Mouse (Mus musculus) ovary, postnatal 14 days (tissue): ENCODE data around the gene Tspan18.

ENCODE experiments used
- DNase-seq: peaks from one replicate; pipeline ENCODE4 v3.0.0; 2022; ENCODE audit warnings: low spot score

The Tspan18 gene

DNA sequence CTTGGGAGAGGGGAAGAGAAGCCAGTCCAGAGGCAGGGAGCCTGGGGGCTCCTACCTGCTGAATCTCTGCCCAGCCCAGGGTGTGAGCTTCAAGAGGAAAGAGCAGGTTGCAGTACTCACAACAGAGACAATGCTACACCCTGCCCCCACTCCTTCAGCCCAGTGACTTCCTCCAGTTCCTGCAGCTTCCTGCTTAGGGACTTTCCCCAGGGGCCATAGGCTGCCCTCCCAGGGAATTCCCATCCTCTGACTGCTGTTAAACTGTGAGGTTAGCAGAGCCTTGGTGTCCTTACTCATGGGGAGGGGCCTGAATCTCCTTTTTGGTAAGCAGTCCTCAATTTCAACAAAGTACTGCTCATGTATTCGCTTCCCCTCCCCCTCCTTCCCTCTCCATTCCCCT lies 120.1 kb downstream of the Tspan18 start:
- no peak for DNase-seq

DNA sequence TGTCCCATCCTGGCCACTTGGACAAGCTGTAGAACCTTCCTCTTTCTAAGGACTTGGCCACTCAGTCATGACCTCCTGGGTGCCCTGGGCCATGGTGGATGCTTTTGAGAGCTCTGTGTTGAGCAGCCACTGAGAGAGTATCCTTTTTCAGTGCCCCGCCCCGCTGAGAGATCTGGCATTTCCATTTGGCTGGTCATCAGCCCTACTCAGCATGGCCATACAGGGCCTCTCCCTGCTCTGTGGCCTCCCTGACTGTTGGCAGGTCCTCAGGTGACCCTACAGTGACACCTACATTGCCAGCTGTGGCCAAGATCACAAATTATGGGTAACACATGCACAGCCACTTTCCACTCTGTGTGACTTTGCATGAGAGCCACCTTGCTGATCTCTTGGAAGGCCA lies 121.4 kb downstream of the Tspan18 start:
- no peak for DNase-seq

DNA sequence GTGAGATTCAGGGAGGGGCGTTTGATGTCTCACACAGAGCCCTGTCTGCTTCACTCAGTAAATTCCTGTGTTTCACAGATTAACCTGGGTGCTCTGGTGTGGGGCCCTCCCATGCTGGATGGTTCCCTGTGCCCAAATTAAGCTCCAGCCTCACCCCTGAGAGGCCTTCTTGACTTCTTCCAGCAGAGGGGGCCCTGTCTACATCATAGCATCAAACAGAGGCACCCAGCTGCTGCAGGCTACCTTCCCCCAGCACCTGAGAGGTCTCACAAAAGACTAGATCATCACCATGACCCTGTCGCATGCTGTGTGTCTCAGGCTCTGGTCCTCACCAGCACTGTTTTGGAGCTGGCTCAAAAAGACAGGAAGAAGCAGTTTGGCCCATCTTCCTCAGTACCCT lies 121.9 kb downstream of the Tspan18 start:
- DNase-seq: no peak

DNA sequence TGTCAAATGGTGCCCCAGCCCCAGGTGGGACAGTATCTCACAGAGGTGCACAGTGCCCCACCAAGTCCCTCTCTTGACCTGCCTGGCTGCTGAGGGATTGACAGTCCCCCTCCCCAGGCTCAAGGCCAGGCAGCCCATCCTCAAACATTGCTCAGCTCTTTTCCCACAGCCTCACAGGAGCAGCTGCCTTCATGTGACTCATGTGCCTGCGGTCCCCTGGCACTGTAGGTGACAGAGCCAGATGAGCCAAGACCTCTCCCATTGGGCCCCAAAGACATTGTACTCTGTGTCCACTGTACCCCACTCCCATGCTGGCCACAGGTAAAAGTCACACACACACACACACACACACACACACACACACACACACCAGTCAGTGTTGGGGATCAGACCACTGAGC lies 128.2 kb downstream of the Tspan18 start:
- DNase-seq: no peak

DNA sequence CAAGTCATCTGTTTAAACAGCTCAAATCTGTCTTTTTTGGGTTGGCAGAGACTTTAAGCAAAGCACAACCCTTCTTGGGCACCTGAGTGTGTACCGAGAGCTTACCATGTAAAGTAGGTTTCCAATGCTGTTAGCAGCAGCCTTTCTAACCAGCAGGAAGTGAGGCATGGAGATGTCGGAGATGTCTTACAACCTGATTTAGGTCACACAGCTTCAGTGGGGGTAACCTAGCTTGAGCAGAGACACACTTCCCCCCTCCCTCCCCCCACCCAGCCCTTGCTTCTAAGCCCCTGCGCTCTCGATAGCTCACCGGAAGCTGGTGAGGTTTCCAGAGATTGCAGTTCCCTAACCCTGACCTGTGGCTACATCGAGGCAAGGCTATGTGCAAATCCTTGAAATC lies 129.7 kb downstream of the Tspan18 start:
- no peak for DNase-seq

DNA sequence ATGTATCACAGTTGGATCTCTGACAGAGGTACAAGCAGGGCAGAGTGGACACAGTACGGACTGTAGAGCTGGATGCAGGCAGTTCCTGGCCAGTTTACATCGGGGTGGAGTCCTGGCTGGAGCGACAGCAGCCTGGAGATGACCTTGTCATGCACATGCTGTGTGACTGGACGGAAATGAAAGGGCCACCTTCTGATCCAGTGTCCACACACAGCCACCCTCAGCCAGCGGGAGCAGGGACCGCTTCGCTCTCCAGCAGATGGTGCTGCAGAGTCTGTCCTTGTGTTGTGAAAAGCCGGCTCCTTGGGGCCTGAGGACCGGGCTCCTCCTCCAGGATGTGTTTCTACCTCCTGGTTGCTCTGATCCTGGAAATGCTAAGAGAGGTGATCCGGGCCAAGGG lies 130.6 kb downstream of the Tspan18 start:
- DNase-seq: no peak

DNA sequence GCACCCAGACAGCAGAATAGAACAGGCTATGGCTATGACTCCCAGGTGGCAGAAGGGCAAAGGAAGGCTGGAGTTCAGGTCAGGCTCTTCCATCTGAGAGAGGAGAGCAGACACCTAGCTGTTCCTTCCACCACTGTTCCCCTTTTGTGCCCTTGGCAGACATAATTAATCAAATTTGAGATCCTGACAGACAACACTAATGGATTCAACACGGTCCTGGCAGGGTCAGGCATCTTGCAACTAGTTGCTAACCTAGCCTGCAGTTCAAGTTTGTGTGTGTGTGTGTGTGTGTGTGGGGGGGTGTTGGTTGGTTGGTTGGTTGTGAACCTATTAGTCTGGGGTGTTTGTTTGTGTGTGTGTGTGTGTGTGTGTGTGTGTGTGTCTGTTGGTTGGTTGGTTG lies 131.5 kb downstream of the Tspan18 start:
- no peak for DNase-seq

DNA sequence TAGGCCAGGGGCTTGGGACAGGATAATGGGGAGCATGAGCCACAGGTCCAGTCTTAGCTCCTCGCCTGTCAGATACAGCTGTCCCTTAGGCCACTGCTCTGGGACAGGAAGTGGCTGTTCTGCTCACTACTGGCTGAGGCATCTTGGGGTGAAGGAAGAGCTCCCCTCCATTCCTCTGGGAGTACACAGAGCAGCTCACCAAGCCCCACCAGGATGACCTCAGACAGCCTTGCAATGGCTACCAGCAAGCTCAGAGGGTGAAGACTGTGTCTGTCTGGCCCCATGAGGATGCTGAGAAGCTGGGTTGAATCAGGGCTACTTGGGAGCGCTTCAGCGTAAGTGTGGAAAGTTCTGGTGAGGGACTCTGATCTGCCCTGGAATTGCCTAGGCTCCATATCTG lies 132.3 kb downstream of the Tspan18 start:
- DNase-seq: no peak

DNA sequence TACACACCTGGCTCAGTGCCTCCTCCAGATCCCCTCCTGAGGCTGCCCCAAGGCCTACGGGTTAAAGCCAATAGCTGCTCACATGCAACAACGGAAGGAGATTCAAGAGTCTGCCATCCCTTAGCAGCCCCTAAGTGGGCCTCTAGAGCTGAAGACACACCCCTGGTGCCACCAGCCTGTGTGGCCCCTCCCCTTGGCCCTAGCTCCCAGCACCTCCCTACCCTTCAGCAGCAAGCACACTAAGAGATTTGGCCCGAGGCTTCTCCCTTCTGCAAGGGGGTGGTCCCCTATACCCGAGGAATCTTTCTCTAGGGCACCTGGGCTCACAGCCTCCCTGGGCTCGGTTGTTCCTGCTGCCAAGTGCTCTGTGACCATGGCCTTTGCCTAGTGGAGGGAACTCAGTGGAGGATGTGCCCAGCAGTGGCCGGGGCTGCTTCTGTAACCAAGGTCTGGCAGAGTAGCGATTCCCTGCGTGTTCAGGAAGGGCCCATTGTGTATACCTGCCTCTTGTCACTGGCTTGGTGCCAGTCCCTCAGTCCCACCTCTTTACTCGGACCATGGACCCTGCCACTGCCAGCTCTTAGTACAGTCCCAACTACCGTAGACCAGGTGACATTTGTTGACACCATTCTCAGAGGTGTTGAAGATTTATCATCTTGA lies 133.5 kb downstream of the Tspan18 start:
- DNase-seq: no peak

DNA sequence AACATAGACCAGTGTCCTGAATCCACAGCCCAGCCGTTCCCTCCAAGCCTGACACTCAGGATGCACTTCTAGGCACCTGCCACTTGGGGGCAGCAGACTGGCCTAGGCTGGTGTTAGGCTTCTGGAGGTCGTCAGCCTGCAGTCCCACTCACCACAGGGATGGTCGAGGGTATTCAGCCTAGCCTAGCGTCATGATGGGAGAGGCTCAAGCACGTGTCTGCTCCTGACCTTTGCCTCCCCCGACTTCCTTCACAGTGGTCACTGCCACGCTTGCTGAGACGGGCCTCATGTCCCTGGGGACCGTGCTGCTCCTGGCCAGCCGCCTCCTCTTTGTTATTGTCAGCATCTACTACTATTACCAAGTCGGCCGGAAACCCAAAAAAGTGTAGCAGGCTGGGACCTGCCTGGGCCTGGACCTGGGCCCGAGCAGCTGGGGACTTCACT lies 134.8 kb downstream of the Tspan18 start:
- peak; percentile 56 for DNase-seq

DNA sequence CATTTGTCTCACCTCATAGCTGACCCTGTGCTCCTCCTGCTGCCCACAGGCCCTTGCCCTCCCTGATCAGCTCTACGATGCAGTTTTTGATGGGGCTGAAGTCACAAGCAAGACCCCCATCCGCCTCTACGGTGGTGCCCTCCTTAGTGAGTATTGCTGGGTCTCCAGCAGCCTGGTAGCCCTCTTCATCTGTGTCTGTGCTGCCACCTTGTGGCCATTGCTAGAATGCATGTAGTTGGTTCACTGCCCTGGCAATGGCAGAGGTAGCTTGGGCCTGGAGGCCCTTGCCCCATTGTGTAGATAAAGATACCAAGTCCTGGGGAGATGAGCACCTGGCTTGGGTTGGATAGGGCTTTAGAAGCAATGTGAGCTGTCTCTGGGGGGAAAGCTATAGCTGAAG lies 135.5 kb downstream of the Tspan18 start:
- peak; percentile 98 for DNase-seq

DNA sequence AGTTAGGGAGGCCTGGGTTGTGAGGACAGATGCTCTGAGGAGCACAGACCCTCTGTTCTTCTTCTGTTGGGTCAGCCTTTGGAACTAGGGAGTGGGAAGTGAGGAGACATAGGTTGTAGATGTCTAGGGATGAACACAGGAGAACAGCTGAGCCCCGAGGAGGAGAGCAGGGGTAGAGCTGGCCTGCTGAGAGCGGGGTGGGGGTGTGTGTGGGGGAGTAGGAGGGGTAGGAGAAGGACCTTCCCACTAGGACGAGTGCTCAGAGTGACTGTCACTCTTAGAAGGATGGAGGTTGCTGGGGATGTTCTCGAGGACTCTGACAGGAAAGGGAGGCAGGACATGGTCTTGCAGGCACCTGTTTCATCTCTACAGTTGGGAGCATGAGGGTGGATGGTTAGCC lies 140.5 kb downstream of the Tspan18 start:
- no peak for DNase-seq

DNA sequence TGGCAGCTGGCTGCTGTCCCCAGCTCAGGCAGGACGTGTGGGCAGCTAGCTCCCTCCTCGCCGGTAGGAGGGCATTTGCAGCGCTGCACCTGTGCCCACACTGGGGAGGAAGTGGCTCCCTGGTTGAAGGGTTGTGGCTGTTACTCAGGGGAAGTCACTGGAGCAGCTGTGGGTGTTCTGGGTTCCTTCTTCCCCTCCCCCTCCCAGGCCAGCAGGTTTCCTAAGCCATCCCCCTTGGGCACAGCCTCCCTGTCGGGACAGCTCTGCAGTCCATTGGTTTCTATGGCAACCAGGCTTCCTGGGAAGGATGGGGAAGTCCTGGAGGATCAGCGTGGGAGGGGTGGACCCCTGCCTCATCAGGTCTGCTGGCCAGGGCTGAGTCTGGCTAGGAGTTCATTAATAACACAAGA lies 141.6 kb downstream of the Tspan18 start:
- no peak for DNase-seq

DNA sequence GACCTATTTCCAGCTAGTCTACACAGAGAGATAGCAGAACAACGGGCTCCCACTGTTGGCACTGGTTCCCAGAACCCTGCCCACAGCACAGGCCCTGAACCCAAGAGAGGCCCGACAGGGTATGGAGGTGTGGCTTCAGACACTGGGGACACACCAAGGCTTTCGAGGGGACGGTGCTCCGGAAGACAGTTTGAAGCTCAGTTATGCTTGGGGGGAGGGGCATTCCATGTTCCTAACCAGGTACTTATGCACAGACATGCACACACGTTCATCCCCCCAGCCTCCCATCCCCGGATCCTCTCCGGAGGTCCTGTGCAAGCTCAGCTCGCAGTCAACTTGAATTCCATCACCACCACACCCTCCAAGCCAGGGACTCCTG lies 142.1 kb downstream of the Tspan18 start:
- DNase-seq: no peak

DNA sequence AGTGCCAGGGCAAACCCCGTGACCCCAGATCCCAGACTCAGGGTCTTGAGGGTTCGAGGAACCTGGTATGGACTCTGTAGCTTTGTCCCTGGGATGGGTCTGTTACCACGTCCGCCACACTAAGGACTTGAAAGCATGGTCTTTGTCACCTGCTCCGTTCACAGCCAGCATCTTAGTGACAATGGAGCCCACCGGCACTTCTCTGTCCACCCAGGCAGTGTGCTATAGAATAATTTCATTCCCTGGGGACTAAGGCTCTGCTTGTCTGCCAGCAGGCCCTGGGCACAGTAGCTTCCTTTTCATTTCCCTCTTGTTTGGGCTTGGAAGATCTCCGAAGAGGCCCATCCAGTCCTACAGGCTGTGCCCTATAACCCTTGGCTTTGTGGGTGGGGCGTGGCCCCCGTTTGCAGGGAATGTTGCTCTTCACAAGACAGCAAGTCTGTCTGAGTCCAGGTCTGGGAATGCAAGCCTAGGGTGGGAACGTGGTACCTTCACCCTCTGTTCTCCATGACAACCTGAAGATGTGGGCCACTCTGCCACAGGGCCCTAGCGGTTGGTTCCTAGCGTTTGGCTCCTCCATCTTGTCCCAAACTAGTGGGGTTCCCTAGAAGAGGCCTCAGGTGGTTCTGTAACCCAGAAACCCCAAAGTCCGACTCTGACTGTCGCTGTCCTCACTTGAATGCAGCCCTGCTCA lies 142.7 kb downstream of the Tspan18 start:
- DNase-seq: no peak

DNA sequence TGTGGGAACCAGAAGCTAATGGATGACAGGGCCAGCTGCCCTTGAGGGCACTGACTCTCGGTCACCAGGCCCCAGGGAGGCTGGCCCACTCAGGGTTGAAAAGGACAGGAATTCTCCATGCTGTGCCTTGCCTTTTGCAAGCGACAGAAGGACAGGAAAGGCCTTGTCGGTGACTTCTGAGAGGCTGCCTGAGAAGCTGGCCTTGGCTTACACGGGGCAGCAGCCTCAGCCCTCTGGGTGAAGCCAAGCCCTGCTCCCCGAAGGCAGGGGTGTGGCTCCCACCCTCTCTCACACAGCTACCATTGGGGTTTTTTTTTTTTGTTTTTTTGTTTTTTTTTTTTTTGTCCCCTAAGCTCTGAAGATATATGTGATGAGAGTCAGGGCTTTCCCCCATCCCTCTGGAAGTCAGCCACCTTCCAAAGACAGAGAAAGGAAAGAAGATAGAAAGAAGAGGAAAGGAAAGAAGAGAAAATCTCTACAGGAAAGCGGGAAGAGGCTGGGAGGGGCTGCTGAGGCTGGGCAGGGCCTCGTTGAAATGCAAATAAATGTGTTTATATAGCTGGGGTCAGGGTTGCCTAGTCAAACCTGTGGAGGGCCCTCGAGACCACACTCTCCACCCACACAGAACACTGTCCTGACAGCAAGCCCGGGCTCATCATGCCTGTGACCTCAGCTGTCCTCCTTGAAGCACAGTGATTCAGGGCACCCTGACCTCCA lies 143.4 kb downstream of the Tspan18 start:
- no peak for DNase-seq

DNA sequence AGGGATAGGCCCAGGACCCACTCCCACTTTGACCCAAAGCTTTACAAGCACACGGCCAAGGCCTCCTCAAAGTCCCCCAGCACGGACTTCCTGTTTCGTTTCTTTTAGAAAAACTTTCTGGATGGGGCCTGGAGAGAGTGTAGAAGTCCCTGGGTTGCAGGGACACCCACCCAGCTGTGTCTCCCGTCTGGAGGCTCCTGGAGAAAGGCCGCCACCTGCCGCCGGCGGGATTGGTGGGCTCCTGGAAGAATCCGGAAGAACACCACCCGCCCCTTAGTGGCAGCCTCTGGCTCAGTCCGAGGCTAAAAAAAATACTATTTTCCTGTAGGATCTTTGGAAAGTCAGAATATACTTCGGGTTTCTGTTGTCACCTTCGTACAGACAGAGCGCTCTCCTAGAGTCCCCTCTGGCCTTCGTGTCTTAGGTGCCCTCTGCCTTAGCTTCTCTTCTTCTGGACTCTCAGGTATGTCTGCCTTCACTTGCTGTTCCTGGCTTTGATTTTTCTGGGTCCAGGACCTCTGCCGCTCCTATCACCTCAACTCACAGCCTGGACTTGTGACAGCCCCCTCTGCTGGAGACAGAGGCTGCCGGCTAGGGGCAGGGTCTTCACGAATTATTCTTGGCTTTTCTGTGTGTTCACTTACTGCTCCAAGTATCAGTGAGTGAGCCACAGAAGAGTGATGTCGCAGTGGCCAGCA lies 145.4 kb downstream of the Tspan18 start:
- no peak for DNase-seq

DNA sequence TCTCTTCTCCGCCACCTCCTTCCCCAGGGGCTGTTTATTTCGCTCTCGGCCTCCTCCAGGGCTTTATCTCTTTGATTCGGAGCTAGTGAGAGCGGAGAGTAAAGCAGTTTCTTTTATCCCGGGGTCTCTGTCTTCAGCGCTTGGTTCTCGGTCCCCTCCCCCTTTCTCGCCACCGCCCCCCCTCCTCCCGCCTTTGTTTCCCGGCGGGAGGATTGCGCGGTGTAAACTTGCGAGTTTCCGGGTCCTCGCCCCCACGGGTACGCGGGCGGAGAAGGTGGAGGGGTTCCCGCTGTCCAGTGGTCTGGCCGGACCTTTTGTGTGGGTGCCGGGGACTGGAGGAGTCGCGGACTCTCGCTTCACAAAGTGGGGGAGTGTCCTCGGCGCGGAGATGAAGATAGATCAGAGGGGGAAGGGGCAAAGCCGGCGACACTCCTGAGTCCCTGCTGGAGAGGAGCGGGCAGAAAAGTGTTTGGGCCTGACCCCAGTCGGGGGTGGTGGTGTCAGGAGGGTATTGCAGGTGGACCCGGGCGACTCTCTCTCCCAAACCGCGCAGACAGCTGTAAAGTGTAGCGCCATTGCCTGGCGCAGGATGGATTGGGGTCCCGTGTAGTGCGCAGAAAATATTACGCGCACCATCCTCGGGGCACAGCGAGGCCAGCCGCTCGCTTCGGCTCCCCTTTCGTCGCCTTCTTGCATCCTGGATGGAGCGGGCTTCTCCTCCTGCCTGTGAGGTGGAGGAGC lies 146.1 kb downstream of the Tspan18 start:
- DNase-seq: no peak

DNA sequence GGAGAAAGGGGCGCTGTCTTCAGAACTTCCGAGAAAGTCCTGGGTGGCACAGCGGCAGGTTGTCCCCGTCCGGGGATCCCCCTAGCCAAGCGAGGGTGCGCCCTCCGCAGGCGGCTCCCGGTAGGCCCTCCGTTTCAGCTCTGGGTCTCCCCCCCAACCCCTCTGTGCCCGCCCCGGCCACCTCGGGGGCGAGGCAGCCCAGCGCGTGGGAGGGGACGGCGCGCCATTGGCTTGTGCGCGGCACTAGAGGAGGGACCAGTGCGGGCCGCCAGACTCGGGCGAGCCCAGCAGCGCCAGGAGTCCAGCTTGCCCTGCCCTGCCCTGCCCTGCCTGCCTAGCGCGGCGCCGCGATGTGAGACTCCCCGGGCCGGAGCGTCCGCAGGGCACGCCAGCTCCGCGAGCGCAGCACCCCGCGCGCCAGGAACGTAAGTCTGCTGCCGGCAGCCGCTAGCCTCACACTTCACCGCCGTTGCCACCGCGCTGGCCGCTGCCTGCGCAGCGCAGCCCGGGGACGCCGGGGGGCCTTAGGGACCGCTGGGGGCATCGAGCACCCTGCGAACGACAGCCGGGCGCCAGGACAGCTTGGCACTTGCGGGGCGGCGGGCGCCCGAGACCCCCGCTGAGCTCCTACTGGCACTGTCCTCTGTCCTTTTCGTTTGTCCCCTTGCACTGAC lies 146.8 kb downstream of the Tspan18 start, which contains the start of gene Trp53i11:
Gene Trp53i11, plus strand, starts transcription at position 226 of the 674 bp plus-strand sequence.
- DNase-seq: peak; percentile 80

DNA sequence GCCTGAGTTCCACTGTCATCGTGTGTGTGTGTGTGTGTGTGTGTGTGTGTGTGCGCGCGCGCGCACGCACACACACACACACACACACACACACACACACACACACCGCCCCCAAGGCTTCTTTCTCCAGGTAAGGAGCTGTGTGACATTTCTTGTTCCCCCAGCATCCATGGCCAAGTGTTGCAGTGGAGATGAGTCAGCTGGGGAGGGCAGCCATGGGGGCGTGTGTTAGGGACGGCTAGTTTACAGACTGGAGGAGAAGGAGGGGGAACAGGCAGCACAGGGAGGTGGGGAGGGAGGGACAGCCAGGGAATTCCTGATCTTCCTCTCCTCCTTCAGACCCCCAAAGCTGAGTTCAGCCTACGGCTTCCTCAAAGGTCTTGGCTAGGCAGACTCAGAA lies 151.4 kb downstream of the Tspan18 start:
- no peak for DNase-seq

DNA sequence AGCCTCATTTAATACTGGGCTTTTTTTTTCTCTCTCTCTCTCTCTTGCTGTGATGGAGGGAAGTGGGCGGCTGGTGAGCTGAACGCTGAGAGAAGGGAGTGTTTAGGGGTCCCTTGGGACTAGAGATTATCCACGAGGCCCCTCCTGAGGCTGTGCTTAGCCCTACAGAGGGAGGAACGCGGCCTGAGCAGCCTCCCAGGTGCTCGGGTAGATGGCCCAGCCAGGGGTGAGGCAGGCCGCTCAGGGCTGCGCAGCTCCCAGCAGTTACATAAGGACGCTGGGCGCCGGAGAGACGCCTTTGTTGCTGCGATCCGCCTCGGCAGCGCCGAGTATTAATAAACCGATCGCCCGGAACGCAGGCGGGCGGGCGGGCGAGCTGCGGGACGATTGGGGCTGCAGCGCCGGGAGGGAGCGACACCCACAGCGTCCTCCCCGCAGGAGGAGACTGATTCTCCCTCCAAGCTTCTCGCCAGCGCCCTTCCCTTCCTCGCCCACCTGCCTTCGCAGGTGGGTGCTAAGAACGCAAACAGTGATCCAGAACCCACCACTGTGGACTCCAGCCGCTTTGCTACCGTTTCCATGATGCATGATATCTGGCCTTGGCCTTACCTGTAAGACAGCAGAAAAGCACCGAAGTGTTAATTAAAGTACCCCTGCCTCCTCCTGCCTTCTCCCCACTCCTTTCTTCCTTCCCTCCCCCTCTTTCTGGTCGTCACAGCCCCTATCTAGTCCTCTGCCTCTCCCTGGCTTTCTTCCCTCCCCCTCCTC lies 154.0 kb downstream of the Tspan18 start:
- DNase-seq: no peak
